ENCODE assay signal across 18 mouse cellular contexts in genomic region chr17:56282802-56283201, GRCm38 (mm10). TPM values are rescaled to one million over a fixed set of nuclear protein-coding genes. Genes with fewer than 3 reads are reported as not detected.
DNase-seq lines count a peak whose midpoint lies in the region; ATAC-seq and TF ChIP-seq lines count a peak whose summit lies in the region.
"Had no signal": no experiment of that assay in that cellular context is flagged by ENCODE, and none has a peak within 500 bp of the region (broad histone marks: within the 10 kb centered on the region; RNA-seq: fewer than 3 reads in every experiment).

No protein-coding gene starts in this region.

- ATAC-seq in G1E (ENCODE audit: extremely low read depth, insufficient number of reproducible peaks, low FRiP score, poor library complexity, severe bottlenecking), result no peak
- ATAC-seq: CD4-positive, CD25-positive, alpha-beta regulatory T cell, adult 4 months had no signal

- H3K4me1 ChIP-seq in G1E (ENCODE audit: insufficient read depth, low read depth, low read length), result peaks cover 62% of the 10 kb centered on the region

- no peaks in the 10 kb centered on the region for H3K9me3 ChIP-seq in G1E (replicated peaks)
- H3K9me3 ChIP-seq: limb, embryonic 13.5 days; neural tube, embryonic 15.5 days had no signal

- peaks cover 65% of the 10 kb centered on the region for H3K36me3 ChIP-seq in G1E (replicated peaks)
- H3K36me3 ChIP-seq: neural tube, embryonic 15.5 days had no signal

- H3K27me3 ChIP-seq in G1E (ENCODE audit: insufficient read depth, low read length), result no peaks in the 10 kb centered on the region
- H3K27me3 ChIP-seq: limb, embryonic 13.5 days; neural tube, embryonic 15.5 days had no signal

- TF ChIP-seq CTCF in G1E (IDR thresholded peaks at IDR 0.05; ENCODE audit: low read depth, low read length), result no peak

- 0 out of 2 replicates have a peak overlapping the region, but pooled peaks have one; percentile 8 for H3K4me3 ChIP-seq in G1E (ENCODE audit: low read depth, low read length)
- H3K4me3 ChIP-seq: limb, embryonic 13.5 days; neural tube, embryonic 15.5 days had no signal

- DNase-seq in heart, adult 18-20 months, result peak; percentile 17 to 26
- no peak for DNase-seq in heart, adult 9 months (ENCODE audit: low spot score in 2 of 2)
- peak; percentile 58 to 63 for DNase-seq in layer of hippocampus, postnatal 36 days
- DNase-seq in layer of hippocampus, postnatal 25 days (ENCODE audit: extremely low spot score in 1 of 2, low spot score in 1 of 2), result no peak
- DNase-seq in G1E (ENCODE audit: low spot score), result no peak
- DNase-seq in brain, adult 2 months (ENCODE audit: low read depth, low spot score), result peak; percentile 91
- DNase-seq in yolk sac, embryonic 10.5 days (ENCODE audit: low spot score), result no peak
- DNase-seq: cerebellum, adult 11 months; thymus, adult 2 months had no signal

RNA-seq across cellular contexts. Expression of gene Ticam1, which starts 6.2 kb away (rescaled TPM):
- total RNA-seq in heart, adult 18-20 months (2021), result 1 to 10 TPM; 9.1 to 9.2 TPM
- total RNA-seq in layer of hippocampus, postnatal 36 days (2021), result 1 to 10 TPM; 6.1 to 6.7 TPM
- 1 to 10 TPM; 5.5 to 6.0 TPM for total RNA-seq in layer of hippocampus, postnatal 25 days (2021)
- total RNA-seq in G1E (2014; fragmentation: Nextera tagmentation) (15.2 and 16.2 TPM in 2 replicates), G1E (2017) (4.9 and 5.7 TPM in 2 replicates)
- 7.4 and 8.1 TPM in 2 replicates for polyA plus RNA-seq in G1E (2012)

RNA-seq across cellular contexts. Expression of gene Plin3, which starts 9.9 kb away (rescaled TPM):
- total RNA-seq in heart, adult 18-20 months (2021), result 100 to 1,000 TPM; 178 to 190 TPM
- 10 to 100 TPM; 10.9 to 15.0 TPM for total RNA-seq in layer of hippocampus, postnatal 36 days (2021)
- total RNA-seq in layer of hippocampus, postnatal 25 days (2021), result 10 to 100 TPM; 14.6 to 16.7 TPM
- total RNA-seq in G1E (2014; fragmentation: Nextera tagmentation), result 8.1 and 12.3 TPM in 2 replicates
- total RNA-seq in G1E (2017), result 55.9 and 64.1 TPM in 2 replicates
- 12.2 and 12.7 TPM in 2 replicates for polyA plus RNA-seq in G1E (2012)

RNA-seq across cellular contexts. Expression of gene Arrdc5, which starts 17.3 kb away (rescaled TPM):
- total RNA-seq in heart, adult 18-20 months (2021), result not detected
- total RNA-seq in layer of hippocampus, postnatal 36 days (2021), result not detected
- total RNA-seq in layer of hippocampus, postnatal 25 days (2021), result not detected
- not detected in 2 replicates for total RNA-seq in G1E (2014; fragmentation: Nextera tagmentation)
- not detected in 2 replicates for total RNA-seq in G1E (2017)
- polyA plus RNA-seq in G1E (2012), result not detected in 2 replicates
- total RNA-seq: hematopoietic stem cell, adult 5-6 weeks; layer of hippocampus, postnatal 10 days; megakaryocyte-erythroid progenitor cell, adult 5-6 weeks had no signal
- polyA plus RNA-seq: CD4-positive, CD25-positive, alpha-beta regulatory T cell, adult 4 months; embryonic facial prominence, embryonic 11.5 days; kidney, embryonic 16.5 days; limb, embryonic 13.5 days; lung, embryonic 16.5 days; neural tube, embryonic 15.5 days; thymus, adult 2 months had no signal

RNA-seq across cellular contexts. Expression of gene Uhrf1, which starts 20.3 kb away (rescaled TPM):
- 1 to 10 TPM; 1.4 to 2.5 TPM for total RNA-seq in heart, adult 18-20 months (2021)
- total RNA-seq in layer of hippocampus, postnatal 36 days (2021), result 1 to 10 TPM; 1.2 to 1.3 TPM
- total RNA-seq in layer of hippocampus, postnatal 25 days (2021), result 1 to 10 TPM; 1.7 to 2.0 TPM
- total RNA-seq in G1E (2014; fragmentation: Nextera tagmentation) (108 and 118 TPM in 2 replicates), G1E (2017) (173 and 186 TPM in 2 replicates)
- 193 and 196 TPM in 2 replicates for polyA plus RNA-seq in G1E (2012)

RNA-seq across cellular contexts. Expression of gene Fem1a, which starts 26.2 kb away (rescaled TPM):
- total RNA-seq in heart, adult 18-20 months (2021), result 100 to 1,000 TPM; 115 to 117 TPM
- total RNA-seq in layer of hippocampus, postnatal 36 days (2021), result 10 to 100 TPM; 34.3 to 35.7 TPM
- 10 to 100 TPM; 36.1 to 37.0 TPM for total RNA-seq in layer of hippocampus, postnatal 25 days (2021)
- total RNA-seq in G1E (2014; fragmentation: Nextera tagmentation) (14.4 and 16.5 TPM in 2 replicates), G1E (2017) (17.8 and 18.9 TPM in 2 replicates)
- 20.1 and 20.7 TPM in 2 replicates for polyA plus RNA-seq in G1E (2012)

Comparison
In these comparisons a context has a peak if more than half of its experiments do, and no peak if none do; other contexts are left out.
1. DNase-seq: peak in heart, adult 18-20 months (2 of 2), layer of hippocampus, postnatal 36 days (2 of 2) and brain, adult 2 months (single experiment); none in heart, adult 9 months (0 of 2), layer of hippocampus, postnatal 25 days (0 of 2), G1E (single experiment) and yolk sac, embryonic 10.5 days (single experiment).